Mouse (Mus musculus): ENCODE data around the gene Csmd2.

DNA sequence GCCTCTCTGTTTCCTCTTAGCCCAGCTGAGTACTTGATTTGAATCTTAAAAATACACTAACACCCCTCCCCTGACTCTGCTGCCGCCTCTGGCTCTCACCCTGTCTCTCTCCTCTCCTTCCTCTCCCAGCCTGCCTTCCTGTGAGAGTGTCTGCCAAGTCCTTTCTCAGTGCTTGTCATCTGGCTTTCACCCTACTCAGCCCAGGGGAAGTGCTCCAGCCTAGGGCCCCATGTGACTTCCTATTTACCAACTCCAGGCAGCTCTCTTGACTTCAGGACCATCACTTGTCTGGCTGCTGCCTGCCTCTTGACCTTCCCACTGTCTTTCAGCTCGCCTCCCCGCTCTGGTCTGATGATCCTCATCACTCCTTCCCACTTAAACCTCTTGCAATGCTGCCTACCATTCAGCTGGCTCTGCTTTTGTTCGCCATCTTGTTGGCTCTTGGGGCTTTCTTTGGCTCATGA is 15.0 kb downstream of the Csmd2 start:
- no peak for TF ChIP-seq EP300 (IDR thresholded peaks at IDR 0.05; ENCODE audit: low read depth)
- no peak for TF ChIP-seq CTCF (IDR thresholded peaks at IDR 0.05; ENCODE audit: low read depth)

All from liver, postnatal 0 days (tissue).